Mouse (Mus musculus): ENCODE measurements around the gene Isca2. TPM values are rescaled to one million over a fixed set of nuclear protein-coding genes. Genes with fewer than 3 reads are reported as not detected.

Gene Isca2
- polyA plus RNA-seq, 1 experiment from 2014 or later: 133 TPM

GRCm38 (mm10) chr12:84805228-84805842 is 32.3 kb downstream of the Isca2 start:
- no peaks in the 10 kb centered on the region for H3K36me3 ChIP-seq
- peak; percentile 28 for ATAC-seq (ENCODE audit: extremely low read depth, insufficient number of reproducible peaks, low FRiP score, low TSS enrichment)
- H3K9ac ChIP-seq: no peak overlapping the region
- H3K9me3 ChIP-seq: no peaks in the 10 kb centered on the region
- H3K4me1 ChIP-seq: peaks cover 29% of the 10 kb centered on the region
- no peak overlapping the region for H3K4me2 ChIP-seq
- H3K27me3 ChIP-seq (replicated peaks): peaks cover 97% of the 10 kb centered on the region
- H3K27ac ChIP-seq (replicated peaks): no peak overlapping the region
- no peak overlapping the region for H3K4me3 ChIP-seq
- WGBS: 51% methylated on average over 9 of the region's 9 CpGs

DNA sequence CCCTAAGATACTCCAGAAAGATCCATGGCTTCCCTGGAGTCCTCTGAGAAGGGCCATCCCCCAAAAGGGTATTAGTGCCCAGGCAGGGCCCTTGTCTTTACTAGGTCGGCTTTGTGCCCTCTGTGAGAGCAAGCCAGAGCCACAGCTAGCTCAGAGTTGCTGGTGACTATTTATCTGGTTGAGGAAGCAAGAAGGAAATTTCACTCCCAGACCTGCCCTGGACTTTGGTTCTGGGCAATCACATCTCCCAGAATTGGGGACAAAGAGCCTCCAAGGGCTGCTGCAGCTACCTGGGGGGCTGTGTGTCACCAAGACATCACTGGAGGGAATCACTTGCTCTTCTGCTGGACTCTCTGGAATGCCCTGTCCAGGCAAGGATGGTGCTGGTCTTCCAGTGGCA is 33.0 kb downstream of the Isca2 start:
- peaks cover 98% of the 10 kb centered on the region for H3K27me3 ChIP-seq (replicated peaks)
- no peaks in the 10 kb centered on the region for H3K36me3 ChIP-seq
- H3K4me1 ChIP-seq: peaks cover 22% of the 10 kb centered on the region
- no peak for ATAC-seq (ENCODE audit: extremely low read depth, insufficient number of reproducible peaks, low FRiP score, low TSS enrichment)
- no peak overlapping the region for H3K4me3 ChIP-seq
- 68% methylated on average over 1 of the region's 1 CpGs for WGBS
- no peaks in the 10 kb centered on the region for H3K9me3 ChIP-seq
- no peak overlapping the region for H3K27ac ChIP-seq (replicated peaks)
- no peak overlapping the region for H3K9ac ChIP-seq
- H3K4me2 ChIP-seq: no peak overlapping the region

GRCm38 (mm10) chr12:84806726-84807125 is 33.7 kb downstream of the Isca2 start:
- ATAC-seq (ENCODE audit: extremely low read depth, insufficient number of reproducible peaks, low FRiP score, low TSS enrichment): no peak
- no peaks in the 10 kb centered on the region for H3K36me3 ChIP-seq
- no peak overlapping the region for H3K9ac ChIP-seq
- peaks cover 21% of the 10 kb centered on the region for H3K4me1 ChIP-seq
- 53% methylated on average over 5 of the region's 5 CpGs for WGBS
- H3K27me3 ChIP-seq (replicated peaks): peaks cover 99% of the 10 kb centered on the region
- H3K9me3 ChIP-seq: no peaks in the 10 kb centered on the region
- H3K4me3 ChIP-seq: no peak overlapping the region
- H3K4me2 ChIP-seq: no peak overlapping the region
- no peak overlapping the region for H3K27ac ChIP-seq (replicated peaks)

DNA sequence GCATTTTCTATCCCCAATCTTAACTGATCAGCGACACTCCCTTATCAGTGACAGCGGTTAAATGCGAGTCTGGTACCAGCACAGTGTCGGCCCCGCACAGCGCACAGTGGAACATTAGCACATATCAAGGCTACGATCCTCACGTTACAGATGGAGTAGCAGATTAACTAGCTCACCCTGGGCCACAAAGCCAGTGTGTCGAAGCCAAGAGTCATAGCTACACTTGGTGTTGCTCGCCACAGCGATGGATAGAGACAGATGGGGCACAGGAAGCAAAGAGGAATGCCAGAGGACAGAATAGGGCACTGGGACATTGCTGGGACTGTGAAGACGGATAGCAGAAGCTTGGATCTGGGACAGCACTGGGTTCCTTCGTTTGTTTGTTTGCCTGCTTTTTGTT is 34.3 kb downstream of the Isca2 start:
- H3K27ac ChIP-seq (replicated peaks): no peak overlapping the region
- H3K36me3 ChIP-seq: no peaks in the 10 kb centered on the region
- WGBS: 70% methylated on average over 13 of the region's 13 CpGs
- no peak overlapping the region for H3K4me3 ChIP-seq
- peaks cover 21% of the 10 kb centered on the region for H3K4me1 ChIP-seq
- no peak overlapping the region for H3K4me2 ChIP-seq
- H3K9me3 ChIP-seq: no peaks in the 10 kb centered on the region
- no peak overlapping the region for H3K9ac ChIP-seq
- ATAC-seq (ENCODE audit: extremely low read depth, insufficient number of reproducible peaks, low FRiP score, low TSS enrichment): no peak
- peaks cover 99% of the 10 kb centered on the region for H3K27me3 ChIP-seq (replicated peaks)

GRCm38 (mm10) chr12:84809033-84809432 is 36.0 kb downstream of the Isca2 start:
- Histone ChIP-seq H3K9me3 (no peaks in the 10 kb centered on the region), H3K36me3 (no peaks in the 10 kb centered on the region), H3K9ac (no peak overlapping the region), H3K27ac (replicated peaks) (no peak overlapping the region), H3K27me3 (replicated peaks) (peaks cover 99% of the 10 kb centered on the region), H3K4me2 (no peak overlapping the region), H3K4me1 (peaks cover 21% of the 10 kb centered on the region), H3K4me3 (no peak overlapping the region)
- no peak for ATAC-seq (ENCODE audit: extremely low read depth, insufficient number of reproducible peaks, low FRiP score, low TSS enrichment)
- 66% methylated on average over 6 of the region's 6 CpGs for WGBS

- 53% methylated on average over 1 of the region's 1 CpGs for WGBS
- H3K27me3 ChIP-seq (replicated peaks): peaks cover 100% of the 10 kb centered on the region
- no peaks in the 10 kb centered on the region for H3K36me3 ChIP-seq
- H3K4me3 ChIP-seq: no peak overlapping the region
- H3K9me3 ChIP-seq: no peaks in the 10 kb centered on the region
- no peak overlapping the region for H3K9ac ChIP-seq
- no peak overlapping the region for H3K27ac ChIP-seq (replicated peaks)
- no peak overlapping the region for H3K4me2 ChIP-seq
- H3K4me1 ChIP-seq: peaks cover 11% of the 10 kb centered on the region
- ATAC-seq (ENCODE audit: extremely low read depth, insufficient number of reproducible peaks, low FRiP score, low TSS enrichment): no peak
Observed at GRCm38 (mm10) chr12:84810810-84811209, 37.8 kb downstream of the Isca2 start.

DNA sequence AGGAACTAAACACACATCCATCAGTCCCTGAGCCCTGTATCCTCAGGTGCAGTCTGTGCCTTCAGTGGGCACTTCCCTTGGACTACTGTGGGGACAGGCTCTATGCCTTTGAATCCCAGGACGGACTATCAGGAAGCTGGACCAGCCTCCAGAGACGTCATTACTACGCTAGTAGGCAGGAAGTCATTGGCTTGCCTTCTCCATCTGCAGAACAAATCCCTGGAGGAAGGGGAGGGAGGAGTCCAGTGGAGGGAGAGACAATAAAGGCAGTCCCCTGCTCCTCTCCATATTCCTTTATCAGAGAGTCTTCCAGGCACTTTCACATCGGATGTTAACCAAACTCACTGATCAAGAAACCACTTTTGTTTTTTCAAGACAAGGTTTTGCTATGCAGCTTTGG is 38.5 kb downstream of the Isca2 start:
- no peak for ATAC-seq (ENCODE audit: extremely low read depth, insufficient number of reproducible peaks, low FRiP score, low TSS enrichment)
- H3K4me1 ChIP-seq: peaks cover 6% of the 10 kb centered on the region
- H3K36me3 ChIP-seq: no peaks in the 10 kb centered on the region
- no peak overlapping the region for H3K4me3 ChIP-seq
- H3K9ac ChIP-seq: no peak overlapping the region
- H3K27ac ChIP-seq (replicated peaks): no peak overlapping the region
- H3K27me3 ChIP-seq (replicated peaks): peaks cover 98% of the 10 kb centered on the region
- 51% methylated on average over 4 of the region's 4 CpGs for WGBS
- H3K4me2 ChIP-seq: no peak overlapping the region
- no peaks in the 10 kb centered on the region for H3K9me3 ChIP-seq

DNA sequence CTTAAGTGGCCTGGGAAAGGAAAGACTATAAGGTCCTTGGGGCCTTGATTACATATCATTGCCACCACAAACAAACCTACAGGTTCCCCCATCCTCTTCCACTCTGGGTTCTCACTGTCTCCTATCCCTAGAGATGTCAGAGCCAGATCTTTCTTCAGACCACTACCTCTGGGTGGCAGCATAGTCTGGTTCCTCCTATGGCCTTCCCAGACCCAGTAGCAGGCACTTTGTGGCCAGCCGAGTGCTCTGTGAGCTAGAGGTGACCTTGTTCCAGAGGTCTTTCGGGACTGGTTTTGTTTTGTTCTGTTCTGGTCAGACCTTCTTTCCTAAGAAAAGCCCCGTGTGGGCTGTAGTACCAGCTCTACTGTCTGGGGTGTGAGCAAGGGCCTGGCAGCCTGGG is 39.0 kb downstream of the Isca2 start:
- 39% methylated on average over 3 of the region's 3 CpGs for WGBS
- no peaks in the 10 kb centered on the region for H3K36me3 ChIP-seq
- no peak overlapping the region for H3K27ac ChIP-seq (replicated peaks)
- H3K4me1 ChIP-seq: peaks cover under 1% of the 10 kb centered on the region; the same call in 1 of the 2 replicates
- H3K4me3 ChIP-seq: no peak overlapping the region
- H3K4me2 ChIP-seq: no peak overlapping the region
- no peaks in the 10 kb centered on the region for H3K9me3 ChIP-seq
- ATAC-seq (ENCODE audit: extremely low read depth, insufficient number of reproducible peaks, low FRiP score, low TSS enrichment): no peak
- peaks cover 97% of the 10 kb centered on the region for H3K27me3 ChIP-seq (replicated peaks)
- H3K9ac ChIP-seq: no peak overlapping the region

GRCm38 (mm10) chr12:84813773-84814172 is 40.7 kb downstream of the Isca2 start:
- no peak for ATAC-seq (ENCODE audit: extremely low read depth, insufficient number of reproducible peaks, low FRiP score, low TSS enrichment)
- WGBS: 36% methylated on average over 7 of the region's 7 CpGs
- Histone ChIP-seq H3K27ac (replicated peaks) (no peak overlapping the region), H3K4me2 (no peak overlapping the region), H3K9ac (no peak overlapping the region), H3K4me1 (peaks cover under 1% of the 10 kb centered on the region; the same call in 1 of the 2 replicates), H3K9me3 (no peaks in the 10 kb centered on the region), H3K36me3 (no peaks in the 10 kb centered on the region), H3K27me3 (replicated peaks) (peaks cover 85% of the 10 kb centered on the region), H3K4me3 (no peak overlapping the region)

GRCm38 (mm10) chr12:84814663-84815325 is 41.7 kb downstream of the Isca2 start:
- Histone ChIP-seq H3K36me3 (no peaks in the 10 kb centered on the region), H3K4me1 (peaks cover 11% of the 10 kb centered on the region; the same call in 1 of the 2 replicates), H3K27me3 (replicated peaks) (peaks cover 76% of the 10 kb centered on the region), H3K4me3 (no peak overlapping the region), H3K9ac (no peak overlapping the region), H3K27ac (replicated peaks) (no peak overlapping the region), H3K4me2 (no peak overlapping the region), H3K9me3 (no peaks in the 10 kb centered on the region)
- ATAC-seq (ENCODE audit: extremely low read depth, insufficient number of reproducible peaks, low FRiP score, low TSS enrichment): no peak
- 84% methylated on average over 3 of the region's 3 CpGs for WGBS

- no peak overlapping the region for H3K4me3 ChIP-seq
- H3K4me1 ChIP-seq: peaks cover 23% of the 10 kb centered on the region; the same call in 1 of the 2 replicates
- H3K27me3 ChIP-seq (replicated peaks): peaks cover 73% of the 10 kb centered on the region
- no peaks in the 10 kb centered on the region for H3K9me3 ChIP-seq
- H3K36me3 ChIP-seq: no peaks in the 10 kb centered on the region
- no peak overlapping the region for H3K9ac ChIP-seq
- no peak for ATAC-seq (ENCODE audit: extremely low read depth, insufficient number of reproducible peaks, low FRiP score, low TSS enrichment)
- no peak overlapping the region for H3K4me2 ChIP-seq
- 66% methylated on average over 4 of the region's 4 CpGs for WGBS
- H3K27ac ChIP-seq (replicated peaks): no peak overlapping the region
Observed at GRCm38 (mm10) chr12:84818496-84818895, 45.4 kb downstream of the Isca2 start.

Measured in heart, embryonic 13.5 days (tissue).